Mouse (Mus musculus) MEL-GATA-1-ER (cell line): ENCODE measurements at regions not wholly inside any gene's neighbourhood (a gene's known extent, or its start where the extent isn't known, plus 50 kb on each side); places are given as distances from the start of the nearest gene placed in this dataset.
A peak's percentile ranks its signal among the peaks of the same experiment; 100 is the strongest.

Source experiments
- DNase-seq: peaks from one replicate; pipeline ENCODE4 v3.0.0-alpha.2; 2012; ENCODE audit warnings: low read depth; ENCODE audit errors: extremely low read depth

GRCm38 (mm10) chrX:13224902-13225301, 55.9 kb upstream of the Ddx3x start:
- DNase-seq: no peak

DNA sequence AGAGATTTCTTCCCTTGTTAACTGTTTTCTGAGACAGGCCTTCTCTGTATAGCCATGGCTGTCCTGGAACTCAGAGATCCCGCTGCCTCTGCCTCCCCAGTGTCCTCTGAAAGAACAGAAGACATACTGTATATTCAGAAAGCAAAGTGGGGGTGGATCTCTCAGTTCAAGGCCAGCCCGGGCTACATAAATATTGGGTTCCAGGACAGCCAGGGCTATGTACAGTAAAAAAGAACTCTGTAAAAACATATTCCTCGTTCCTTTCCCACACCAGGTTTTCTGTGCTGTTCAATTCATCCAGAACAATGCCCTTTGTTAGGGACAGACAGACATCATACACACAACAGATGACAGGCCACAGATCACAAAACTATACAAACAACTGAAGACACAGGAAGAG, 54.3 kb upstream of the Ddx3x start:
- no peak for DNase-seq

DNA sequence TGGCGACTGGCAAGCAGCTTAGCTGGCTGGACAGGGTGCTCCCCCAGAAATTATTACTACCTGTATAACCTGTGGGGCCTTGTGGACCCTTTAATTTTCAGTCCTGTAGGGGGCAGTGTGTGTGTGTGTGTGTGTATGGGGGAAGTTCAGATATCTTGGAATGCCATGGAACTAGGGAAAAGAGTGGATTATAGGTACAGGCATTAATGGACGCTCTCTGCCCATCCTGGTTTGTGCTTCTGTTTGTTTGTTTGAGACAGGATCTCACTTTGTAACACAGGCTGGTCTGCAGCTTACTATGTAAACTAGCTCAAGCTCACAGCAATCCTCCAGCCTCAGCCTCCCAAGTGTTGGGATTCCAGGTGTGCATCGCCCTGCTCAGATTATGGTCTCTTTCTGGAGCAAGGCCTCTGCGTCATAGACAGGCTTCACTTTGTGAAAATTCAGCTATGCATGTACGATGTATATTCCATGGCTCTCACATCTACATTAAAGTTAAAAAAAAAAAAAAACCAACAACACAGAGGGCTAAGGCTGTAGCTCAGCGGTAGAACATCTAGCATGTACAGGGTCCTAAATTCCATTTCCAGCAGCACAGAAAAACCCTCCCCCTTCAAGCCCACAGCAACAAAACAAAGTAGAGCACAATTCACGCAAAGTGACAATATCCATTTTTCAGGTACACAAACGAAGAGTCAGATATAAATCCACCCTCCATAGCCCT, 50.7 kb upstream of the Ddx3x start:
- DNase-seq: no peak

GRCm38 (mm10) chrX:13230615-13231179, 50.1 kb upstream of the Ddx3x start:
- DNase-seq: peak; percentile 99
